Mouse (Mus musculus): ENCODE data around the gene Cfap221.

Cfap221 gene

DNA sequence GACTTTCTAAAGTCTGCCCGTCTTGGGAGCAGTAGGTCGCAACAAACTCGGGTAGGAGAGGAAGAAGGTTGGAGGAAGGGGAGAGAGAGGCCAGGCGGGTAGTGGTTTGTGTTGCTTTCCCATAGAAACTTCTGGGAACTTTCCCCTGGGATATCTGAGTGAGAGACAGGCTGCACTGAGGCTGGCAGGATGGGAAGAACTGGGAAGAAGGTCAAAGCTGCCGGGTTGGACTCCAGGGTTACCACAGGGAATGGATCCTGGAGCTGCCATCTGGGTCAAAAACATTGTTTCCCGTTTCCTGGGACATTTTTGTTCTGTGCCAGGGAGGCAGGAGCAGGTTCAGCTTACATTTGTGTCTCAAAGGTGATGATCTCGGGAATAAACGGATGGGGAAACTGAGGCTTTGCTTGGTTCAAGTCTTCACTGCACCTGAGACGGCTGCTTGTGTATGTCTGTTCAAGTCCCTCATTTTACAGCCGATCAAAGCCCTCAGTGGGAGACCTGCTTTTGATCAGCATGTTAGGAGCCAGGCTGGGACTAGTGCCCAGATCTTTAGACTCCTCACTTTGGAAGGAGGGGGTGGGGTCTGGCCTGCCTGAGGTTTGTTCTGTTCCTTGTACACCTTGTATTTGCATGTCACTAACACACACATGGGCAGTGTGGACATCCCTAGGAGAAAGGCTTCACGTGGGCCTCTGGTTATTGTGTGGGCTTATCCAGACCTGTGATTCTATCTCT is 11.0 kb upstream of the Cfap221 start:
- DNase-seq (ENCODE audit: low spot score in 2 of 2): no peak

DNA sequence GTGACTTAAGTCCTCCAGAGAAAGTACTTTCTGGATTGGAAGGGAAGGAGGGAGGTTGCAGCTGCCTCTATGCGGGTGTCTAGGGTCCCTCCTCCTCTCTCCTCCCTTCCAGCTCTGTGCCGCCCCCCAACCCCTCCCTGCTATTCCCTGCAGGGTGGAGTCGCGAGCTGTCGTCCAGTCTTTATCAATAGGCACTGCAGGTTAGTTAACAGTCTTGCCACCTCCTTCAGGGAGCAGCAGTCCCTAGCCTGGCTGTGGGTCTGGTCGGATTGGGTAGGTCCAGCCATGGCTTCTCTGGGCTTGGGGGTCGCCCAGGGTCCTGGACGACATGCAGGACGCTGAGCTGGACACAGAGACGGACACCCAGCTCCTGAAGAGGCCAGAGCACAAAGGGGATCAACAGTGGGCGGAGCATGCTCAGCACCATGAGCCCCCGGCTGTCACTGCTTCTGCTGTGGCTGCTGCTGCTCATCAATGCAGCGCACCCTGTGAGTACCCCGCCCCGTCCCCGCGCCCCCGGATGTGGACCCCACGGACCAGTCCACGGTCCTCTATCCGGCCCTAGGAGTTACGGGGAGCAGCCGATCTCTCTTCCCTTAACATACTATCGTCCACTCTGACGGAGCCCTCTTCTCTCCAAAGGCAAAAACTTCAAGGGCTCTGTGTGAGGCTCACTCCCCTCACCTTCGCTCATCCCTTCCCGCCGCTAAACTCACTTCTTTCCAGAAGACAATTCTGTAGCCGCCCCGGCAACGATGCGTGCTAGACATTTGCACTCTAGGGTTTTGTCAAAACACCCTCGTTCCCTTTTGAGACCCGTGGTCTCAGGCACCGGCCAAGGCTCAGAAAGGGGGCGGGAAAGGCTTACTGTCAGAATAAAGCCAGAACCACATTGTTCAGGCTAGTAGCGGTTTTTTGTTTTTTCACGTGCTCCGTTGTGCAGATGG is 10.1 kb upstream of the Cfap221 start, which contains the start of gene Sctr:
Gene Sctr, plus strand, starts transcription at position 51 of the 947 bp plus-strand sequence.
- no peak for DNase-seq (ENCODE audit: low spot score in 2 of 2)

DNA sequence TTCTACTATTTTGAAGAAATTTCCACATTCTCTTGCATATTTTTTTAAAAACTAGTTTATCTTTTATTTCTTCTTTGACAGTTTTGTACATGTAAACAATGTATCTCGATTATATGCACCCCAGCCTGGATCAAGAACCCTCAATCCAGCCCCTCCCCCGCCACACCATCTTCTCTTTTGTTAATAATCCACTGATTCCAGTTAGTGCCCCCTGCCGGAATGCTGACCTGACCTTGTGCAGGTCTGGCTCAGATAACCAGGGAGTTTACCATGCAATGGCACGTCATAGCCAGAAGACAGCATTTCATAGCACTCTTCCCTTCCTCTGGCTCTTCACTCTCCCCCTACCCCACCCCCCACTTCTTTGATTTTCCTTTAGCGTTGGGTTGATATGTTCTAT is 610 bp upstream of the Cfap221 start:
- DNase-seq (ENCODE audit: low spot score in 2 of 2): no peak

DNA sequence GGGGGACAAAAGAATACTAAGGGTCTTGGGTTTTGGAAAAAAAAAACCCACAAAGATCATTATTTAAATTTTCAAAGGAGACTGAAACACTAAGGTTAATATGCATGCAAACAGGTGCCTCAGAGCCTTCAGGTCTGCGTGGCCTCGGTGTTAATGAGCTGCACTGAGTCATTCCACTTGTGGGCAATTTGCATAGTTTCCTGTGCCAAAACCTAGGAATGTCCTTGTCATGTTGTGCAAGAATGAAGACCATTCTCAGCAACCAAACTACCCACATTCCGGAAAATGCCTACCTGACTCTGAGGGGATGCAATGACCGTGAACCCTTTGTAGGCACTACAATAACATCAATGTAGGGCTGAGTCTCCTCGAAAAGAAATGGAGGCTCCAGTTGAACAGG is 10.5 kb downstream of the Cfap221 start:
- DNase-seq (ENCODE audit: low spot score in 2 of 2): no peak

DNA sequence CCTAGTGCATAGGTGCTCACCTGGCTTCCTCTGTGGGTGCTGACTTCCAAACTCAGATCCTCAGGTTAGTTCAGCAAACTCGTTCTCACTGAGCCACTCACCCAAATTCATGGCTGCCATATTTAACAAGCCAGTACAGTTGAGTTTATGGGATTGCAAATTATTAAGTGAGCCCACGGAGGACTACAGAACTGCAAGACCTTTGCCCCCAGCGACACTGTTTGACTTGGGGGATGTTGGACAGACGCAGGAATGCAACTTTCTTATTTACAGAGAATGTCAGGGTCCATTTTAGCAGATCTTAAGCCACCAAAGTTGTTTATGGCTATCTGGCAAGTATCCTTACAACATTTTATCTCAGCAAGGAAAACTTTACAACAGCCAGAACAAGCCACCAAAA is 21.9 kb downstream of the Cfap221 start:
- no peak for DNase-seq (ENCODE audit: low spot score in 2 of 2)

DNA sequence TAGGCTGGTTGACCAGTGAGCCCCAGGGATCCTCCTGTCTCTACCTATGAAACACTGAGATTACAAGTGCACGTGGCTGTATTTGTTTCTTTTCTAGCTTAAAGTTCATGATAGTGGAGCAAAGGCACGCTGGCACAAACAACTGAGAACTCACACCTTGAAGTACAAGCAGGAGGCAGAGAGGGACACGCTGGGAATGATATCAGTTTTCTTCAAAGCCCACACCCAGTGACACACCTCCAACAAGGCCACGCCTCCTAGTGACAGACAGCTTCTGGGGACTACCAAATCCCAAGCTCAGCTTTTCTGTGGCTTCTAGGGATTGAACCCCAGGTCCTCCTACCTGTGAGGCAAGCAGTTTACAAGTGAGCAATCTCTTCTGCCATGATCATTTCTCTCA is 23.9 kb downstream of the Cfap221 start:
- no peak for DNase-seq (ENCODE audit: low spot score in 2 of 2)

DNA sequence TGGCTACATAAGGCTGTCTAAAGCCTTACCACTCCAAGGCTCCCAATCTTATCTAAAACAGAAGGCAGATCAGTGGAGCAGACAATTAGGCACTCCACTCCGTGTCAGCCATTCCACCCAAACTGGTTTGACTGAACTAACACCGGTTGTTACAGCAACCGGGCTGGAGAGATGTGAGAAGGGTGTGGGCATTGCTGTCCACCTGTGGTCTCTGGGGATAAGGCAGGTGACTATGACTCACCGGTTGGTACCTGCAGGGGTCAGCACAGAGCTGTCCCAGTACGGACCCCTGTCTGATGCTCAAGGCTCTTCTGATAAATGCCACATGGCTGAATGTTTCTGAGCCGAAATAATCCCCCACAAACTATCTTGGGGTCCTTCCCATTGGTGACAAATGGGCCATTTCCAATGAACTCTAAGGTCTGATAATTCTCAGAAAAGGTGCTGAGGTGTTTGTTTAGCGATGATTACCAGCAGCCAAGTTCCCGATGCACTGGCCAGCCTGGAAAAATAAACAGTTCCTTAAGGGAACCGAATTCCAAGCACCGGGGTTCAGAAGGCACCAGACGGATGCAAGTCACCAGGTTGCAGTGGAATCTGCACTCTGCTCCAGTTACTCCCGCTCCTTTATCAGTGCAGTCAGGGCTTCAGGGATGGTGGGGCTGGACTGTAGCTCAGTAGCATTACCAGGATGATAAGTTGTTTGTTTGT is 31.1 kb downstream of the Cfap221 start:
- no peak for DNase-seq (ENCODE audit: low spot score in 2 of 2)

DNA sequence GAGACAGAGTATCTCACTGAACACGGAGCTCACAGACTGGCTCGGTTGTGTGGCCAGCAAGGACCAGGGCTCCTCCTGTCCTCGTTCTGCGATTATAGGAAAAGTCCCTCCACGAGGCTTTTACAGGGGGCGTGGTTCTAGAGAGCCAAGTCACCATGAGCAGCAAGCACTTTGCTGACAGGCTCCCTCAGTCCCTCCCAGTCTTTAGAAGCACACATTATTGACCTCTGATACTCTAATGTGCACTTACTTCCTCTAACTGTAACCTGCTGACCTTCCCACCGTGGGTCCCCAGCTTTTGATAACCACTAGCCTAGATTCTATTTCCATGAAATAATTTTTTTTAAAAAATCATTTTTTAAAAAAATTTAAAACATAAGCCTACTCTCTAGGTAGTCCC is 37.1 kb downstream of the Cfap221 start:
- DNase-seq (ENCODE audit: low spot score in 2 of 2): no peak

DNA sequence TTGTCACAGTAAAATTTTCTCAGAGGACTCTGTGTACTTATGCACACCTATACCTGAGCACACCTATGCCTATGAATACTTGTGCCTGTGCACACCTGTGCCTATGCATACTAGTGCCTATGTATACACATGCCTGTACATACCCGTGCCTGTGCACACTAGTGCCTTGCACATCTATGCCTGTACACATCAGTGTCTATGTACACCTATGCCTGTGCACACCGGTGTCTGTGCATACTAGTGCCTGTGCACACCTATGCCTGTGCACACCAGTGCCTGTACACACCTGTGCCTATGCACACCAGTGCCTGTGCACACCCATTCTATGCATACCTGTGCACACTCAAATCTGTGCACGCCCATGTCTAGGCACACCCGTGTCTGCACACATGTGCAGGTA is 37.6 kb downstream of the Cfap221 start:
- DNase-seq (ENCODE audit: low spot score in 2 of 2): no peak

DNA sequence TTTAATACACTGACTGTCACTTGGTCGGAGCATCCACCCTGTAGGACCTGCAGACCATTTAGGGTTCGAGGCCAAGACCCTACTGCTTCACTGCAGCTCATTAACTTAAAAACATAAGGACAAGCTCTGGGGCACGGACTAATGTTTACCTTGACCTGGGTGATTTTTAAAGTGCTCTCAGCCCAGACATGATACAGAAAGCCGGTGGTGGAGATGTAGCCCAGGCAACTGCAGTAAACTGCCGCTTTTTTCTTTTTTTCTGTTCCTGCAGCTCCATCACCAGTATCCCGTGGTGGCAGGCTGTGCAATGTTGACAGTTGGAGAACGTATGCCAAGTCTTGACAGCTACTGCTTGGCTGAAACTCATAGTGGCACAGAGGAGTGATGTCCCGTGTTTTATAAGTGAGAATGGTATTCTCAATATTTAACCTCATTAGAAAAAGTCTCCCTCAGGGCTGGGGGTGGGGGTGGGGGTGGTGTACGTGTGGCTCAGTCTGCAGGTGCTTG is 39.3 kb downstream of the Cfap221 start:
- DNase-seq (ENCODE audit: low spot score in 2 of 2): no peak

DNA sequence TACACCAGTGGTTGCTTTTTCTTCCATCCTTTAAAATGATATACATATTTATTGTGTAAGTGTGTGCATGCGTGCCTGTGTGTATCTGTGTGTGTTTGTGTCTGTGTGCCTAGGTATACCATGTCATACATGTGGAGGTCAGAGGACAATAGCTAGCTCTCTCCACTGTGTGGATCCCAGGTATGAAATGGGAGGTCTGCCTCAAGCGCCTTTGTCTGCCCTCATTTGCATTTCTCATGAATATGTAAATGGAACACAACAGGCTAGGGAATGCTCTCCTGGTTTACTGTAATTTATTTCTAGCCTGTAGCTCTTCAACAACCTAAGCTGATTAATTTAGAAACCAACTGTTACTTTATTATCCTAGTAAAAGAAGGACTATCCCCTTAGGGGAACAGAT is 42.4 kb downstream of the Cfap221 start:
- DNase-seq (ENCODE audit: low spot score in 2 of 2): no peak

DNA sequence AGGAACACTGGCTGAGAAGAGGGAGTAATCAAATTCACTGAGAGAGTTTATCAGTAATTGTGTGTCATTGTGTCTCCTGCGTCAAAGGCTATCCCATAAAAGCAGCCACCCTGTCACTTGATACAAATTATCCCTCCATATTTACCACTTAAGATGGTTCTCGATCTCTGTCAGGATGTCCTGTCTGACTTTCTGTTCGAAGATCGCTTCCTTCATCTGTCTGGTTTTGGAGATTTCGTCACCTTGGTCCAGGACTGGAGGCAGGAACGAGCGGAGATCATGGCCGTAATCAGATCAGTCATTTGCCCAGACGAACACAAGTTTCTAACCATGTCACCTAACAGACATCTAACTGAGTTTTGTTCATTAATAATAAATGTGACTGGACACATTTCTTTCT is 43.6 kb downstream of the Cfap221 start:
- no peak for DNase-seq (ENCODE audit: low spot score in 2 of 2)

DNA sequence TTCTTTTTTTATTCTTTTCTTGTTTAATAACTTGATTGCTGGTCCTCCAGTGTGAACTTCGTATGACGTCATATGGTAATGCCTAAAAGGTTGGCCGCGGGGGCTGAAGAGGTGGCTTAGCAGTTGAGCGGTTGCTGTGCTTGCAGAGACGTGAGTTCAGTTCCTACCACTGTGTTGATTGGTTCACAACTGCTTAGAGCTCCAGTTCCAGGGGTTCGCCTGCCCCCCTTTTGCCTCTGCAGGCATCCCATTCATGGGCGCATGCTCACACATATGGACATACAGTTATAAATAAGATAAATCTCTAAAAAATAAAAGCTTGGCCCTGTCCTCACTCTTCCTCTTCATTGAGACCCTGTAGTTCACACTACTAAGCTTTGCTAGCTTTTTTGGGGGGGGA is 46.9 kb downstream of the Cfap221 start:
- no peak for DNase-seq (ENCODE audit: low spot score in 2 of 2)

DNA sequence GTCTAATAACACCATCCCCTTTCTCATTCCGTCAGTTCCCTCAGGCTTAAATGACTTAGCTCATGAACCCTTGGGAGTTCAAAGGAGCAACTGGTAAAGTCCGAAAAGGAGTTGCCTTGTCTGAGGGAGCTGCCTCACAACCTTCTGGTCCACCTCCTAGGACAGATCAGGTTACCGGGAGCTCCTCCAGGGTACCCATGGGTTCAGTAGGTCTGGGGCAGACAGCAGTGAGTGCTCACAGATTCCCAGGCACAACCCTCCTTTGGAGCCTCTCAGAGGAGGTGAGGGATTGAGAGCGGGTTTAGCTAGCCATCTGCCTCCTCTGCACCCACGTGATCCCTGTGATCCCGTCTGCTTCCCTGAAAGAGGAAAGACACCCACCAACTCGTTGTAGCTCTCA is 60.2 kb downstream of the Cfap221 start:
- DNase-seq (ENCODE audit: low spot score in 2 of 2): no peak

DNA sequence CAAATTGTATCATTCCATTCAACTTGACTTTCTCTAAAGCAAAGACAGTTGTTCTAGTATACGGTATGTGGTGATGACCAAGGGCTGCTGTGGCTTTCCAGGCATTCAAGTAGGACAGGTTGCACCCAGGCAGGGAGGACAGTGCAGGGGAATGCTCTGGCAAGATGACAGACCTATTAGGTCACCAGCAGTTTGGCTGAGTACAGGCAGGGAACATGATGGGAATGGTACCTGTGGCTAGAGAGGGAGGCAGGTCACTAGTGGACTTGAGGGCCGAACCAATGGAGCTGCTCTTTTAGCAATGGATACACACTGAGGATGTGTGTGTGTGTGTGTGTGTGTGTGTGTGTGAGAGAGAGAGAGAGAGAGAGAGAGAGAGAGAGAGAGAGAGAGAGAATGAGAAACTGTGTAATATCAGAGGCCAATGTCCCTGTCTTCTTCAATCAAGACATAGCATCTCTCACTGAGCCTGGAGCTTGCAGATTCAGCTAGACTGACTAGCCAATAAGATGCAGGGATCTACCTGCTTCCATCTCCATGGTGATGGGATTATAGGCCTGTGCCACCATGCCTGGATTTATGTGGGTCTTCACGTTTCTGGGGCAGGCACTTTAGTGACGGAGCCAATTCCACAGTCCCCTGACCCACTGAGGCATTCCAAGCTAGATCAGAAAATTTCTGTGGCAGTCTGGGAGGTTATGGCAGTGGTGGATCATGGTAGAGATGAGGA is 65.4 kb downstream of the Cfap221 start:
- no peak for DNase-seq (ENCODE audit: low spot score in 2 of 2)

DNA sequence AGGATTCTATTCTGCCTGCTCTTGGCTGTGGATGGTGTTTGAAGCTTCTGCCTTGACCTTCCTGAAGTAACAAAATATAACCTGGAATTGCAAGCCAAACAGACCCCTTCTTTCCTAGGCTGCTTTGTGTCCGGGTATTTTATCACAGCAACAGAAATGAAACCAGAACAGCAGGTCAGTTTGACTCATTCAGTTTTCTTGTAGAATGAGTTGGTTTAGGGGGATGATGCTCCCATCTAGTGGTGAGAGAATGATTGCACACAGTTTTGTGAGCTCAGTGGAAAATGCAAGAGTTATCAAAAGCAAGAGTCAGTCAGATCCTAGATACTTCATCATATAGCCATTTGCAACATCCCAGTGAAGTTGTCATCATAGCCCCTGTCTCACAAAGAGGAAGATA is 67.3 kb downstream of the Cfap221 start:
- DNase-seq (ENCODE audit: low spot score in 2 of 2): no peak

DNA sequence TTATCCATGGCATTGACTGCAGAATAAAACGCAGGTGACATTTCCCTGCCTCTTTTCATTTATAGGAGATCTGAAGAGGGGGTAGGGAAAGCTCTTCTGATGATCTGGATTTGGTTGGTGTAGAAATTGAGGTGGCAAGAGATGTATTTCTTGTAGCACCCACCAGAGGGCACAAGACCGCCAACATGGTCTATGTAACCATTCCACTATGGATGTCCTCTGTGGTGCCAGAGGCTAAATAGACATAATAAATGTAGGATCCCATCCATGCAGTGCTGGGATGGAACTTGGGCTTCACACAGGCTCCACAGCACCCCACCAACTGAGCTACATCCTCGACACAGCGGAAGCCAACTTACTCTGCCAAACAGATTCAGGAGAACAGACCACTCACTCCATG is 77.7 kb downstream of the Cfap221 start:
- DNase-seq (ENCODE audit: low spot score in 2 of 2): peak in 1 of 2 experiments; percentile 15

DNA sequence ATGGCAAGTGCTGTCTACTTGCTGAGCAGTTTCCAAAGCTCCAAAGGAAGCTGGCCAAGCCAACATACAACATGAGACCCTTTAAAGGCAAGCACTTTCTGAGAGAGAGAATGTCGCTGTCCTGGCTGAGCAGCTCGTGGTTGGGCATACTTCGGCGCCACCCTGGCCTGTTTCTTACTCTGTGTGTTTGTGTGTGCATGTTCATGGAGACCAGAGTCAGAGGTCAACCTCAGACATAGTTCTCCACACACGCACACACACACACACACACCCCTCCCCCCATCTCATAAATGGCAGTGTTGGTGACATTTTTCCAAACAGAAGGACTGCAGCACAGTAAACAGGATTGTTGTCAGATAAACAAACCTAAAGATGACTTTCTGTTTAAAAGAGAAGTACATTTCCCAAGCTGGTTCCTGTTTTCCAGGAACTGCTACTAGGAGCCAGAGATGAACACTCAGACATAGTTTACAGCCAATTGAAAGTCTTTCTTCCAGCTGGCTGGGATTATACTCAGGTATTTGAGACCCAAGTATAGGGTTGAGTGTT is 80.1 kb downstream of the Cfap221 start:
- DNase-seq (ENCODE audit: low spot score in 2 of 2): no peak

DNA sequence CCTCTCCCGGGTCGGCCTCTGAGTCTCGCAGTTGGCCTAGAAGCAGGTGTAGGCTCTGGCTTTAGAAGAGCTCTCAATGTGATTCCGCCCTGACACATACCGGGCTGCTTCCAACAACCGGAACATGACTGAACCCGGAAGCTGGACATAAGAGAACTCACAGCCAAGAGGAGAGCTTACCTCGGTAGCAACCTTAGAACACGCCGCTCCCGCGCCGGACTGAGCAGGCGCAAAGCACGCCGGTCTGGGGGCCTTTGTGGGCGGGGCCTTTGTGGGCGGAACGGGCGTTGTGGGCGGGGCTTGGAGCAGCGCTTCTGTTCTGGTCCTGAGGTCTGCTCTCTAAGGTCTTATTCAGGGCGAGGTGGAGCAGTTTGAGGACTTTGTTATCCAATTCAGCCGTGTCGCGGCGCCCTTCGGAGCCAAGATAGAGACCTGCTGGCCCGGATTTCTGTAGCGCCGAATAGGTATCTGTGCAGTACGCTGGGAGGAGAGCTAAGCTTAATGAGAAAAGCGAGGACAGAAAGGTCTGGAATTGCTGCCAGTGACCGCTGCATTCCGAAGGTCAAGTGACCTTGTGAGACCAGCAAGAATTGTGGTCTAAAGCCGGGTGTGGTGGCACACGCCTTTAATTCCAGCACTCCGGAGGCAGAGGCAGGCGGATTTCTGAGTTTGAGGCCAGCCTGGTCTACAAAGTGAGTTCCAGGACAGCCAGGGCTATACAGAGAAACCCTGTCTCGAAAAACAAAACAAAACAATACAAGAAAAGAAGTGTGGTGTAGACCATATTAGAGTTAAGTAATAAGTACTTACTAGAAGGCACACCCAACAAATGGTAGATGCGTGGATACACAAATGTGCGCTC is 83.8 kb downstream of the Cfap221 start, which contains the start of gene Tmem177:
Gene Tmem177, minus strand, starts transcription at position 256 of the 862 bp plus-strand sequence.
- DNase-seq (ENCODE audit: low spot score in 2 of 2): peak; percentile 96 to 98

DNA sequence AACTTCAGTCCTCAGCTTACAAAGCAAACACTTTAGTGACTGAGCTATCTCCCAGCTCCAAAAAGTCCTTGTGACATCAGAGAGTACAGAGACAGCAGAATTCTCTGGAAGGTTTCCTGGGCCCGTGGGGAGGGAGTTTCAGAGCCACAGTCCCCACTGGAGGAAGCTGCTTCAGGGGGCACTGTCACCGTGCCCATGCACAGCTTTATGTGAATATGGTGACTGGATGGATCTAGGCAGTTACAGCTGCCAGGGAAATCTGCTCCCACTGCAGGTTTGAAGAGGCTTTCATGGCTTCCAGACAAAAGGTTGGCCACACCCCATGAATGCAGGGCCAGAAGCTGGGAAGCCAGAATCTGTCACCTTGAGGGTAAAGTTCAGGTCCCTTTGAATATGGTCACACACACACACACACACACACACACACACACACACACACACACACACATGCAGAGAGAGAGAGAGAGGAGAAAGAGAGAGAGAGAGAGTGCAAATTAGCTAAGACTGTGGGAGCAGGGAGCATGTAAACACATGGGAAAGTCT is 89.8 kb downstream of the Cfap221 start:
- no peak for DNase-seq (ENCODE audit: low spot score in 2 of 2)

Data from thymus, postnatal 10 days (tissue).